Mouse (Mus musculus) cortical plate, adult 2 months (tissue): ENCODE data around the gene Foxf1. TPM values are rescaled to one million over a fixed set of nuclear protein-coding genes. Genes with fewer than 3 reads are reported as not detected.

Experiments used
- H3K27ac ChIP-seq: fragments of 200-500 bp; 2 replicates; pipeline ENCODE4 v1.5.1; 2012; ENCODE audit warnings: low read length, control low read depth, inconsistent platforms; ENCODE audit not compliant: insufficient read depth
- H3K4me1 ChIP-seq: fragments of 200-500 bp; 2 replicates; pipeline ENCODE4 v1.6.1; 2011; ENCODE audit warnings: low read length; ENCODE audit not compliant: control insufficient read depth, insufficient read depth
- H3K4me3 ChIP-seq: fragments of 200-500 bp; 2 replicates; pipeline ENCODE4 v1.5.1; 2011; ENCODE audit warnings: mild to moderate bottlenecking, low read length, control low read depth; ENCODE audit not compliant: insufficient read depth
- CTCF ChIP-seq: fragments of 200-500 bp; IDR thresholded peaks from 2 replicates; pipeline ENCODE4 v1.5.1; 2011; ENCODE audit warnings: mild to moderate bottlenecking, control low read depth, low read length; ENCODE audit not compliant: insufficient read depth; ENCODE audit errors: extremely low read depth
- POLR2A ChIP-seq: fragments of 200-500 bp; IDR thresholded peaks from 2 replicates; pipeline ENCODE4 v1.6.1; 2011; ENCODE audit warnings: mild to moderate bottlenecking, low read length, control low read depth; ENCODE audit not compliant: insufficient read depth; ENCODE audit errors: extremely low read depth
- polyA plus RNA-seq: library from polyadenylated mRNA; depleted of rRNA; stranded (reverse); fragments of >200 nt; gene quantifications from 2 replicates; pipeline ENCODE4 v1.2.3, GENCODE M21; 2012

The Foxf1 gene
- polyA plus RNA-seq, 1 experiment: 1.8 TPM

GRCm38 (mm10) chr8:121119635-121120455 lies 35.7 kb downstream of the Foxf1 start:
- Histone ChIP-seq H3K4me1 (no peaks in the 10 kb centered on the region), H3K27ac (no peak overlapping the region), H3K4me3 (no peak overlapping the region)
- no peak for TF ChIP-seq CTCF
- no peak for TF ChIP-seq POLR2A

GRCm38 (mm10) chr8:121120456-121121419 lies 36.6 kb downstream of the Foxf1 start:
- Histone ChIP-seq H3K4me1 (no peaks in the 10 kb centered on the region), H3K4me3 (no peak overlapping the region; the same call in 1 of the 2 replicates)
- TF ChIP-seq CTCF (no peak), POLR2A (no peak)

GRCm38 (mm10) chr8:121121704-121122103 lies 37.5 kb downstream of the Foxf1 start:
- Histone ChIP-seq H3K4me1 (no peaks in the 10 kb centered on the region), H3K27ac (no peak overlapping the region), H3K4me3 (no peak overlapping the region)
- no peak for TF ChIP-seq POLR2A
- no peak for TF ChIP-seq CTCF

More at GRCm38 (mm10) chr8:121120456-121121419, 36.6 kb downstream of the Foxf1 start:
- no peak overlapping the region for H3K27ac ChIP-seq

- H3K27ac ChIP-seq: no peak overlapping the region
These were observed 38.2 kb downstream of the Foxf1 start for GRCm38 (mm10) chr8:121122368-121122767.

GRCm38 (mm10) chr8:121123113-121123512 lies 38.9 kb downstream of the Foxf1 start:
- Histone ChIP-seq H3K4me3 (no peak overlapping the region), H3K4me1 (no peaks in the 10 kb centered on the region), H3K27ac (no peak overlapping the region)
- no peak for TF ChIP-seq CTCF
- TF ChIP-seq POLR2A: no peak

More at GRCm38 (mm10) chr8:121122368-121122767, 38.2 kb downstream of the Foxf1 start:
- TF ChIP-seq POLR2A: no peak
- TF ChIP-seq CTCF: no peak
- H3K4me1 ChIP-seq: no peaks in the 10 kb centered on the region
- H3K4me3 ChIP-seq: no peak overlapping the region

GRCm38 (mm10) chr8:121124547-121125239 lies 40.5 kb downstream of the Foxf1 start:
- Histone ChIP-seq H3K27ac (no peak overlapping the region), H3K4me3 (no peak overlapping the region)
- TF ChIP-seq POLR2A: no peak
- TF ChIP-seq CTCF: no peak

GRCm38 (mm10) chr8:121125311-121125876 lies 41.2 kb downstream of the Foxf1 start:
- no peak overlapping the region for H3K4me3 ChIP-seq
- no peaks in the 10 kb centered on the region for H3K4me1 ChIP-seq
- H3K27ac ChIP-seq: no peak overlapping the region
- TF ChIP-seq CTCF (0 out of 2 replicates have a peak, but pooled peaks have one; percentile 36), POLR2A (no peak)

More at GRCm38 (mm10) chr8:121124547-121125239, 40.5 kb downstream of the Foxf1 start:
- no peaks in the 10 kb centered on the region for H3K4me1 ChIP-seq

GRCm38 (mm10) chr8:121126191-121126590 lies 42.0 kb downstream of the Foxf1 start:
- H3K4me3 ChIP-seq: no peak overlapping the region
- no peaks in the 10 kb centered on the region for H3K4me1 ChIP-seq
- no peak overlapping the region for H3K27ac ChIP-seq

More at GRCm38 (mm10) chr8:121126191-121126590, 42.0 kb downstream of the Foxf1 start:
- TF ChIP-seq POLR2A (no peak), CTCF (no peak)
